Mouse (Mus musculus) spleen, postnatal 0 days (tissue): ENCODE measurements around the gene Ube3a. TPM values are rescaled to one million over a fixed set of nuclear protein-coding genes. Genes with fewer than 3 reads are reported as not detected.

Experiments
- polyA plus RNA-seq: library from polyadenylated mRNA; unstranded; fragments of >200 nt; fragmentation: Nextera tagmentation; extraction: Ambion mirVana; gene quantifications from 2 replicates; pipeline ENCODE4 v1.2.1, GENCODE M21; 2015

Ube3a gene
- 84.7 and 86.4 TPM in 2 replicates for polyA plus RNA-seq

GRCm38 (mm10) chr7:59228045-59228865, at the start of gene Ube3a:
TSS of gene Ube3a (plus strand) at chr7:59228750.

